Mouse (Mus musculus): ENCODE measurements at regions not wholly inside any gene's neighbourhood (a gene's known extent, or its start where the extent isn't known, plus 50 kb on each side); places are given as distances from the start of the nearest gene placed in this dataset.
A peak's percentile ranks its signal among the peaks of the same experiment; 100 is the strongest.

DNA sequence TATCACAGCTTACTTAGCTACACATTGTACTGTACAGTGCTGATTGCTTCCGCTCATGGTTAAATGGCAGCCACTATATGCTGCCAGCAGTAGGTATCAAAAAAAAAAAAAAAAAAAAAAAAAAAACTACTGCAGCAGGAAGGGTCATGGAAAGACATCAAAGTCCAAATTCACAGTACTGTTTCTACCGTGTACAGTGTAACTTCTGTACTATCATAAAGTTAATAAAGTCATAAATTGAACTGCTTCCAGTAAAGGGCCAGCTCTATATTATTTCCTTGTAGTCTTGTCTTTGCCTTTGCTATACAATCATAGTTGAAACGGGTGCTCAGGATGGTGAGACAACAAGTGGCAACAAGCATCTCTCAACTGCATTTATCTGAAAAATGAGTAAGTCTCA is 552.6 kb upstream of the Mpdz start:
- no peaks in the 10 kb centered on the region for H3K9me3 ChIP-seq (replicated peaks)
- 91% methylated on average over 3 of the region's 3 CpGs for WGBS
- H3K4me3 ChIP-seq (replicated peaks), result no peak overlapping the region
- no peak for ATAC-seq (replicated peaks; ENCODE audit: low FRiP score)
- no peak overlapping the region for H3K9ac ChIP-seq
- H3K27me3 ChIP-seq, result no peaks in the 10 kb centered on the region
- no peak overlapping the region for H3K4me2 ChIP-seq
- H3K27ac ChIP-seq, result no peak overlapping the region
- H3K4me1 ChIP-seq, result peaks cover 7% of the 10 kb centered on the region
- no peaks in the 10 kb centered on the region for H3K36me3 ChIP-seq

DNA sequence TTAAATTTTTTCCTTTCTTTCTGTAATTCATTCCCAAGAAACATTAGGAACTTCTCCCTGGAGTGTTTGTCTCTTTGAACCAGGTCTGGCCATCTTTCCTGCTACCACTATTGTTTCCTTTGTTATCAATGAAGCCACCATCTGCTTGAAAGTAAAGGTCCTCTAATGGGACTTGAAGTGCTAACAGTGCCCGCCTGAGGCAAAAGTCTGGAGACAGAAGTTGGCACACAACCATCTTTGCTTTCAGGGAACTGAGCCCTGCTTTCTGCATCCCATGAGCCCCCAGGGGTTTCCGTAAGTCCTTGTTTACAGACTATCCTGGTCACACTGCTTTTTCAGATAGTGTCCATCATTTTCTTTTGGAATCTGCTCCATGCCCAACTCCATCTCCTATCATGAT is 546.2 kb upstream of the Mpdz start:
- Histone ChIP-seq H3K4me3 (replicated peaks) (no peak overlapping the region), H3K4me2 (no peak overlapping the region), H3K27me3 (no peaks in the 10 kb centered on the region), H3K4me1 (no peaks in the 10 kb centered on the region), H3K36me3 (no peaks in the 10 kb centered on the region), H3K27ac (no peak overlapping the region), H3K9ac (no peak overlapping the region), H3K9me3 (replicated peaks) (no peaks in the 10 kb centered on the region)
- ATAC-seq (replicated peaks; ENCODE audit: low FRiP score), result no peak
- 94% methylated on average over 2 of the region's 2 CpGs for WGBS

DNA sequence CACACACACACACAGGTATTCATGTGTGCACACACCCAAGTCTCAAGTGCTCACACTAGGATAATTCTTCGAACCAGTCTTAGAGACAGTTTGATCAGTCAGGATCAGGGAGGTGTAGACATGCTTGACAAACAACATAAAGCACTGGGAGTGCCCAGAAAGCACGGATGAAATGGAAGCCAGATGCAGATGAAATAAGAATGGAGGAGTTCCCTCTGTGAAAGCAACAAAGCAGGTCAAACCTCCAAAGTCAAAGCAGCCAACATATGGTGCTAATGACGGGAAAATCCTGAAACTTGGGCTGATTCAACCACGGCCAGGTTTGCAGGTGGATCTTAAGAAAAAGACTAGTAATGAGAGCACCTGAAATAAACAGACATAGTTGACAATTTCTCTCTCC is 544.0 kb upstream of the Mpdz start:
- H3K4me2 ChIP-seq, result no peak overlapping the region
- no peak overlapping the region for H3K4me3 ChIP-seq (replicated peaks)
- no peaks in the 10 kb centered on the region for H3K36me3 ChIP-seq

DNA sequence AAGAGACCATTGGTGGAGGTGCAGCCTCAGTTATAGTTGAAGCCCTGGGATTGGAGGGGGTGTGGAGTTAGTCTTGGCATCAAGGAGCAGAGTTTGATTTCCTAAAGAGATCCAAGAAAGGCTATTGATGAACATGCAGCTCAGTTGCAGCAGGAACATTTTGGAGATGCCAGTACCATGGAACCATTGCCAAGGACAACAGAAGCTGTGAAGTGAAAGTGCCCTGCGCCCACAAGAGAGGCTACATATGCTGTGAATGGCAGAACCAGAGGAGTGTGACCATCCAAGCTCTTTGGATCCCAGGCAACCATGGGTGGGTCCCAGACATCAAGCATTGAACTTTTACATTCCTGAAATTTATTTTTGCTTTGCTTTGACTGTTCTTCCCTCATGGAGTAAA is 539.2 kb upstream of the Mpdz start:
- H3K9me3 ChIP-seq (replicated peaks), result no peaks in the 10 kb centered on the region
- WGBS, result 85% methylated on average over 1 of the region's 1 CpGs
- ATAC-seq (replicated peaks; ENCODE audit: low FRiP score), result no peak
- H3K4me1 ChIP-seq, result no peaks in the 10 kb centered on the region
- no peaks in the 10 kb centered on the region for H3K27me3 ChIP-seq
- no peak overlapping the region for H3K4me3 ChIP-seq (replicated peaks)
- H3K4me2 ChIP-seq, result no peak overlapping the region
- no peak overlapping the region for H3K9ac ChIP-seq
- H3K27ac ChIP-seq, result no peak overlapping the region
- H3K36me3 ChIP-seq, result no peaks in the 10 kb centered on the region

More for the DNA sequence above, 544.0 kb upstream of the Mpdz start:
- Histone ChIP-seq H3K9ac (no peak overlapping the region), H3K9me3 (replicated peaks) (no peaks in the 10 kb centered on the region), H3K27me3 (no peaks in the 10 kb centered on the region), H3K27ac (no peak overlapping the region), H3K4me1 (no peaks in the 10 kb centered on the region)
- 61% methylated on average over 4 of the region's 4 CpGs for WGBS
- ATAC-seq (replicated peaks; ENCODE audit: low FRiP score), result no peak

DNA sequence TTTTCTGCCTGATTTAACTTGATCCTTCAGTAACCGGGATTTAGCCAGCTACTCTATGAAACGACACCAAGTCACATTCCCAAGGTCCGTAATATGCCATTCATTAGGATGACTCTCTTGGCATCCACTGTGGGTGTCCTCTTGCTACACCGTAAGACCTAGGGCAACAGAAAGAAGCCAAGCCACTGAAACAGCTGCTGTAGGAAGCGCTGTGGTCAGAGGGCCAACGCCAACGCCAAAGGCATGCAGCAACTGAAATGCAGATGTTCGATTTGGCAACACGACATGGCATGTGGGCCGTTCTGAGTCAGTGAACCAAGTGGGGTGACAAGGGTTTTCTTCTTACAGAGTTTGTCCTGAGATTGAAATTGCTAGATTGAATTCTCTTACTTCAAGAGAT is 527.9 kb upstream of the Mpdz start:
- Histone ChIP-seq H3K4me3 (replicated peaks) (no peak overlapping the region), H3K36me3 (no peaks in the 10 kb centered on the region), H3K27me3 (no peaks in the 10 kb centered on the region), H3K9ac (no peak overlapping the region), H3K4me2 (no peak overlapping the region), H3K9me3 (replicated peaks) (no peaks in the 10 kb centered on the region), H3K4me1 (no peaks in the 10 kb centered on the region), H3K27ac (no peak overlapping the region)
- WGBS, result 70% methylated on average over 10 of the region's 10 CpGs
- ATAC-seq (replicated peaks; ENCODE audit: low FRiP score), result no peak

DNA sequence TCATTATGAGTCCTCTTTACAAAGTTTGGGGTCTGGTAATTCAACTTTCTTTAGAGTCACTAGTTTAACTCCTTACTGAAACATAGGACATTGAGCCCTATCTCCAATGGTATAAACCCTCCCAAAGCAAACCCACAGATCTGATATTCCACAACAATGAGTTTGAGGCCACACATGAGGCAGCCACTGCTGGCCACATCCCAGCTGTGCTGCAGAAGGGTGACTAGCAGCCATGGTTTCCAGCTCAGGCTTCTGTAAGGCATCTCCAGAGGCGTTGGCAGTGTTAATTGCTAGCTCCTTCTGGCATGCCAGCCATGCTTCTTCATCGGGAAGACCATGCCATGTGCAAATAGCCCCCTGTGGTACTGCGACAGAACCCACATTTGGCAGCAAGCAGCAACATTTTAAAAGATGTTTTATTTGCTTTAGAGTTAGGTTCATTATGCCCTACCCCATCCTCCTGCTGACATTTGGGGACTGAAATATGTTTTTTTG is 527.1 kb upstream of the Mpdz start:
- no peak overlapping the region for H3K4me2 ChIP-seq
- WGBS, result 75% methylated on average over 3 of the region's 3 CpGs
- no peak overlapping the region for H3K4me3 ChIP-seq (replicated peaks)
- no peak for ATAC-seq (replicated peaks; ENCODE audit: low FRiP score)
- no peaks in the 10 kb centered on the region for H3K36me3 ChIP-seq
- no peak overlapping the region for H3K9ac ChIP-seq
- H3K4me1 ChIP-seq, result no peaks in the 10 kb centered on the region
- no peak overlapping the region for H3K27ac ChIP-seq
- no peaks in the 10 kb centered on the region for H3K27me3 ChIP-seq
- H3K9me3 ChIP-seq (replicated peaks), result no peaks in the 10 kb centered on the region

DNA sequence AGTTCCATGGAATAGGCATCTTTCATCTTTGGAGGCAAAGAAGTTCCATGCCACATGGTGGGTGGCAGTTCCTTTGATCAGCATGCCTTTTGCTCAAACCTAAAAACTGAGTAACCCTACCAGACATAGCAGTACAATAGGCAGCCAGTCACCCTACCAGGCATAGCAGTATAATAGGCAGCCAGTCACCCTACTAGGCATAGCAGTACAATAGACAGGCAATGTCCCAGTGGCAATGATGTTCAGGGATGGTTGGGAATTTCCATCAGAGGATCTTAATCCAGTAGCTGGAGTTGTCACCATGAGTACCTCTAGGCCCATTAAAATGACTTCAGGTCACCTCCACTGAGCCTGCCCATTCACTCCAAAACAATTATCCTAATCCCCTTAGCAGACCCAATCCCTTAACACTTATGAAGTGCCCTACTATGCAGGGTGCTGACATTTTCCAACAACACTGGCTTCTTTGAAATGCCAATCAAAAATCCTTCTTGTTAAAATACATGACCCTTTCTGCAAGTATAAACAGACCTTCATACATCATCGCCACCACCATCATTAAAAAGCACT is 523.5 kb upstream of the Mpdz start:
- H3K9ac ChIP-seq, result no peak overlapping the region
- 89% methylated on average over 1 of the region's 1 CpGs for WGBS
- no peak overlapping the region for H3K4me3 ChIP-seq (replicated peaks)
- H3K27me3 ChIP-seq, result no peaks in the 10 kb centered on the region
- no peak overlapping the region for H3K4me2 ChIP-seq
- H3K4me1 ChIP-seq, result no peaks in the 10 kb centered on the region
- no peak overlapping the region for H3K27ac ChIP-seq
- ATAC-seq (replicated peaks; ENCODE audit: low FRiP score), result no peak
- H3K9me3 ChIP-seq (replicated peaks), result no peaks in the 10 kb centered on the region
- no peaks in the 10 kb centered on the region for H3K36me3 ChIP-seq

DNA sequence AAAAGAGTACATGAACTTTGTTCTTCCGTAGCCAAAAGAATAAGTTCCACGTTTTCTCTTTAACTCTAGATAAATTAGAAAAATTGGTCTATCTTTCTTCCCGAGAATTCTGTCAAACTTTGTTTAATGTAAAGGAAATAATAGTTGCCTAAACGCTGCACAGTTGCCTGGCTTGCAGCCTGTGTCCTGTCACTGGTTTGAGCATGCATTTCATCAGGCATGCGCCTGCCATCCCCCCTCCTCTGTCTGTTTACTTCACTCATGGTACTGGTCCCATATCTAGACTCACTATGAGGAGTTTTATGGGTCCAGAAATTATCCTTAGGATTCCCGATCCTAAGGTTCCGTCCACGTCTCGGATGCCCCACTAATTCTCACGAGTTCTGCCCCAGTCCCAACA is 520.5 kb upstream of the Mpdz start:
- H3K4me1 ChIP-seq, result no peaks in the 10 kb centered on the region
- 79% methylated on average over 10 of the region's 10 CpGs for WGBS
- H3K9ac ChIP-seq, result no peak overlapping the region
- H3K27me3 ChIP-seq, result no peaks in the 10 kb centered on the region
- H3K27ac ChIP-seq, result no peak overlapping the region
- no peak overlapping the region for H3K4me2 ChIP-seq
- no peak overlapping the region for H3K4me3 ChIP-seq (replicated peaks)
- no peaks in the 10 kb centered on the region for H3K9me3 ChIP-seq (replicated peaks)
- H3K36me3 ChIP-seq, result no peaks in the 10 kb centered on the region
- ATAC-seq (replicated peaks; ENCODE audit: low FRiP score), result no peak

DNA sequence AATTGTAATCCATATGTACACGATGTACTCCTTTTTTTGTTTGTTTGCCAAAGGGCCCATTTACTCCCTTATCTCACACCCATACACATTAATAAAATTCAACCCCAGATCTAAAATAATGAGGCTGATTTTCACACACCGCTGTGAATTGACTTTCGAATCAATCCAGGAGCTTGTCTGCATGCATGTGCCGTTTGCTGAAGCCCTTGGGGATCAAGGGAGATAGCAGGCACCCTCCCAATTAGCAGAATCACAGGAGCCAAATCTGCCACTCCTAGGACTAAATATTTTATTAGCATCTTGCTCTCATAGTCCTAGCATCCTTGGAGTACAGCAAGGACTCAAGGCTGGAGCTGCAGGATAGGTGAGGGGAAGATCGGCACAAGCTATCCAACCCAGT is 520.0 kb upstream of the Mpdz start:
- Histone ChIP-seq H3K9ac (no peak overlapping the region), H3K27me3 (no peaks in the 10 kb centered on the region), H3K9me3 (replicated peaks) (no peaks in the 10 kb centered on the region), H3K36me3 (no peaks in the 10 kb centered on the region), H3K4me2 (no peak overlapping the region), H3K4me1 (peaks cover 2% of the 10 kb centered on the region), H3K4me3 (replicated peaks) (no peak overlapping the region), H3K27ac (no peak overlapping the region)
- ATAC-seq (replicated peaks; ENCODE audit: low FRiP score), result no peak
- 64% methylated on average over 5 of the region's 5 CpGs for WGBS

DNA sequence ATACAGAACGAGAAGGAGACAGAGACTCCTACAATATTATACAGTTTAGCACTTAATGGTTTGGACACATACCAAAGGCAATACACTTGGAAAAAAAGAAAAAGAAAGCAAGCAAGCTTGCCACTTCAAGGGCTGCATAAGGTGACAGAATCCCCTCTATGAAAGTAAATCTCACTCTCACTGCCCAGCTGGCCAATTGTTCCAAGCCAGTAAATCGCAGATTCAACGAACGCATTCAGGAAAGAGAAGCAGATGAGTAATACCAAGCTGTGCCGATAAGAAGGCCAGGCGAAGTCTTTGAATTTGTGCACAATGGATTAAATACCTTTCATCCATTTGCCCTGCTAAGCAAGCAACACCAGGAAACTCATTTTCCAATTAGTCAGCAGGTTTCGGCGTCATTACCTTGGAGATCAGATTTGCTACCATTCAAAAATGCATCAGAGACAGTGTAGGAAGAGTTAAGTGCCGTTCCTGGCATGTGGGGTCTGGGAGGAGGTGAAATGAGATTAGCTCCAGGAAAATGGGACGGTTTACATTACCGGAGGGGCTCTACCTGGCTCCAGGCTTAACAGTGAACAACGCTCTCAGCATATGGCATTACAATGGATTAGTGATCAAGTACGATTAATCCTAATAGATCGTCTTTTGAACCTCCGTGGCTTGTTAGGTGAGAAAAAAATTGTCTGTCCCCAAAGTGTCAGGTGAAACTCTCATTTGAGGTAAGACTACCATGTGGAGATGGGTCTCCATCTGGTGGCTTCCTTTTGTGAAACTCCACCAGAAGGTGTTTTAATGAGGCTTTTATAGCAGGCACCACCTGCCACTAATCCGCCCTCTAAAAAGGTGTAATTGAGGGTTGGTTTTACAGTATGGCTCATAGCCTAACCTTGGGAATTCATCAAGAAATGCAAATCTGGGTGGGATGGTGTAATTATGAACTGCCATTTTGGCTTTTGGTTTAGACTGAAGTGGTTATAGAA is 518.2 kb upstream of the Mpdz start:
- Histone ChIP-seq H3K4me3 (replicated peaks) (no peak overlapping the region), H3K9ac (no peak overlapping the region), H3K4me1 (peaks cover 6% of the 10 kb centered on the region), H3K27ac (no peak overlapping the region), H3K4me2 (no peak overlapping the region), H3K27me3 (no peaks in the 10 kb centered on the region), H3K9me3 (replicated peaks) (no peaks in the 10 kb centered on the region), H3K36me3 (no peaks in the 10 kb centered on the region)
- no peak for ATAC-seq (replicated peaks; ENCODE audit: low FRiP score)
- WGBS, result 76% methylated on average over 16 of the region's 16 CpGs

DNA sequence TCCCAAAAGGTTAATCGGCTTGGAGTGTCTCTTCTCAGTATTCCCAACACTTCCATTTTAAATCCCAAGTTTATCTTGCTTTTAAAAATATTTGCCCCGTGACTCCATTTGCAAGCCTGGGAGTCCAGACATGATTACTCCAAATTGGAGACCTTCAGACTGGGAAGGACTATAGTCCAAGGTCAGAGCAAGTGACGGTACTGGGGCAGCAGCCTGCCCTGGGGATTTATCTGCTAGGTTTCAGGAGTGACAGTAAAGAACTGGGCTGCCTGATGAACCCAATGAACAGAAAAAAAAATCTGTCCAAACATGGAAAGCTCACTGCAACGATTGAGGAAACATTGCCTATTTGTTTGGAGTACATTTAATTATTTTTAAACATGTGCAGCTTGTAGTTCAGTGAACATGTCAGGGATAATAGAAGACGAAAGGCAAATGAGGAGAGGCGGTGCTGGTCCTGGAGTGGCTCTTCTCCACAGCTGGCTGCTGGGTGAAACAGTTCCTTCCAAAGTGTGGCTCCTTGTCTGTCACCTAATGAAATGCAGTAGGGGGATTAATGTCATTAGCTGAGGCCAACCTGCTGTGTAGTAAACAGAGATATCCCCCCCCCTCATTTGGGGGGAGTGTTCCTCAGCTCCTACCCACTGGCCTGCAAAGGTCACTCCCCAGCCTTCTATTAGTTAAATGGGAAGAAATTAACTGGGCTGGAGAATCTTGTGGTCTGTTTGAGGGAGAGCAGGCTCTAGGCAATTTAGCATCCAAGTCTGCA is 514.5 kb upstream of the Mpdz start:
- H3K27ac ChIP-seq, result no peak overlapping the region
- peaks cover 6% of the 10 kb centered on the region for H3K4me1 ChIP-seq
- no peaks in the 10 kb centered on the region for H3K9me3 ChIP-seq (replicated peaks)
- H3K4me3 ChIP-seq (replicated peaks), result no peak overlapping the region
- no peaks in the 10 kb centered on the region for H3K27me3 ChIP-seq
- 37% methylated on average over 6 of the region's 6 CpGs for WGBS
- no peaks in the 10 kb centered on the region for H3K36me3 ChIP-seq
- ATAC-seq (replicated peaks; ENCODE audit: low FRiP score), result peak; percentile 89
- no peak overlapping the region for H3K4me2 ChIP-seq
- H3K9ac ChIP-seq, result no peak overlapping the region

DNA sequence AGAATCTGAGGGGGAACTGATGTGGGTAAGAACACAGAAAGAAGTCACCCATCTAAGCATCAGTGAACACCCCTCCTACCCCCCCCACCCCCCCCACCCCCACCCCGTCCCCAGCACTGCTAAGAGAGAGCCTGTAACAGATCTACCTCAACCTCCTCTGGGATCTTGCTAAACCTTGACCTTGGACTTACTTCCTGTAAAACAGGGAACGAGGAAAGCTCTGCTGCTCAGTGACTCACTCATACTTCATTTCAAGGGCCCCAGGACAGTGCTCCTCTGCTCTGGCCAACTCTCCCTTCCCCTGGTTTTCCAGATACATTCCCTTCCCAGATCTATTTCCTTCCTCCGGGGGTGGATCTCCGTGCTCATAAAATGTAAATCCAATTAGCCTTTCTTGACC is 510.4 kb upstream of the Mpdz start:
- Histone ChIP-seq H3K4me1 (peaks cover 6% of the 10 kb centered on the region), H3K4me2 (no peak overlapping the region), H3K36me3 (no peaks in the 10 kb centered on the region), H3K4me3 (replicated peaks) (no peak overlapping the region), H3K9ac (no peak overlapping the region), H3K27ac (no peak overlapping the region), H3K9me3 (replicated peaks) (no peaks in the 10 kb centered on the region), H3K27me3 (no peaks in the 10 kb centered on the region)
- WGBS, result 33% methylated on average over 4 of the region's 4 CpGs
- 0 out of 2 replicates have a peak, but pooled peaks have one; percentile 56 for ATAC-seq (replicated peaks; ENCODE audit: low FRiP score)

Data from kidney, embryonic 15.5 days (tissue).